Mouse (Mus musculus): ENCODE data around the gene Polr2j. TPM values are rescaled to one million over a fixed set of nuclear protein-coding genes. Genes with fewer than 3 reads are reported as not detected.

Polr2j gene
- 10 to 100 TPM; 79.3 to 86.2 TPM for total RNA-seq (2023)

DNA sequence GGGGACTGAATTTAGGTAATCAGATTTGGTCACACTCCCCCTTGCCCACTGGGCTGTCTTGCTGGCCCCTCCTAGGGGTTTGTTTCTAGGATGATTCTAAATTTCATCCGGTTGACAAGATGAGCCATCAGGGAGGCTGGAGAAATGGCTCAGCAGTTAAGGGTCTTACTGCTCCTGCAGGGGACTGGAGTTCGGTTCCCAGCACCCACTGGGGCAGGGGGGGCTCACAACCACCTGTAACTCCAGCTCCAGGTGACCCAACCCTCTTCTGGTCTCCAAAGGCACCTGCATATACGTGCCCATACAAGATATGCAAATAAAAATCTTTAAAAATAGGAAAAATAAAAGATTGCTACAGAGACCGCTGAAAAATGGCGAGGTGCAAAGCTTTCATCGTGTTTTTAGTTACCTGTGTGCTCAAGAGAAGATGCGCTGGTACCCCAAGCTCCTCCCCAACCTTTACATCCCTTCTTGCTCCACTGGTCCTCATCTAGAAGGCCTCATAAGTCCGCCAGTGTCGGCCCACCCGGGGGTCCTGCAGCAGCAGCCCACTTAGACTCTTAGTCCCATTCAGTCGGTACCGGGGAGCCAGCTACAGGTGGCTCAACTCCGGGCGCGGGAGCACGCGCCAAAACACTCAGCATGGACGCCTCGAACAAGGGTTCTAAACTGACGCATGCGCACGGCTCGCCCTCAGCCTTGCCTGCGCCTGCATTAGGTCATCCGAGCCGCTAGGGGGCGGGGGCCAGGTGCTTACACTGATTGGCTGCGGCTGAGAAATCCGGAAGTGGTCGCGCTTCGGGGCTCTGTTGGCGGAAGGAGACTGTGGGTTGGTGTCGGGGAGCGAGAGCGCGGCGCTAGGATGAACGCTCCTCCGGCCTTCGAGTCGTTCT, at the start of gene Polr2j:
Gene Polr2j, plus strand, starts transcription at position 741 of the 893 bp plus-strand sequence.

DNA sequence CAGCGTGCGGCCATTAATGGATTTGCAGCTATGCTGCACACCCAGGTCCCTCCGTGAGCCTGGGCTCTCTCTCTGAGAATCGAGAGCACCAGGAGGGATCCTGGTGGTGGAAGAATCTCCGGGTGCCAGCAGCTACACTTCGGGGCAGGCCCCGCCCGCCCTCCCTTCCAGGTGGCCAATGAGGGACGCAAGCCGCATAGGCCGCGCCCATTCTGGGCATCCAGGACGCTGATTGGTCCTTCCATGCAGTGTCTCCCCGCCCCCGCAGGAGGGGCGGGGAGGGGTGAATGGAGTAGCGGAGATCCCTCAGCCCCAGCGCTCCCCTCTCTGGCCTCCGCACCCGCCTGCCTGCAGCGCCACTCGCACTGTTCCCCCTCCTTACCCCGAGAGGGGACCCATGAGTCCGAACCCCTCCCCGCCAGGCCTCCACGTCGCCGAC, 32.7 kb upstream of the Polr2j start, which contains the start of gene Rasa4:
Gene Rasa4, plus strand, starts transcription at position 248 of the 439 bp plus-strand sequence.

DNA sequence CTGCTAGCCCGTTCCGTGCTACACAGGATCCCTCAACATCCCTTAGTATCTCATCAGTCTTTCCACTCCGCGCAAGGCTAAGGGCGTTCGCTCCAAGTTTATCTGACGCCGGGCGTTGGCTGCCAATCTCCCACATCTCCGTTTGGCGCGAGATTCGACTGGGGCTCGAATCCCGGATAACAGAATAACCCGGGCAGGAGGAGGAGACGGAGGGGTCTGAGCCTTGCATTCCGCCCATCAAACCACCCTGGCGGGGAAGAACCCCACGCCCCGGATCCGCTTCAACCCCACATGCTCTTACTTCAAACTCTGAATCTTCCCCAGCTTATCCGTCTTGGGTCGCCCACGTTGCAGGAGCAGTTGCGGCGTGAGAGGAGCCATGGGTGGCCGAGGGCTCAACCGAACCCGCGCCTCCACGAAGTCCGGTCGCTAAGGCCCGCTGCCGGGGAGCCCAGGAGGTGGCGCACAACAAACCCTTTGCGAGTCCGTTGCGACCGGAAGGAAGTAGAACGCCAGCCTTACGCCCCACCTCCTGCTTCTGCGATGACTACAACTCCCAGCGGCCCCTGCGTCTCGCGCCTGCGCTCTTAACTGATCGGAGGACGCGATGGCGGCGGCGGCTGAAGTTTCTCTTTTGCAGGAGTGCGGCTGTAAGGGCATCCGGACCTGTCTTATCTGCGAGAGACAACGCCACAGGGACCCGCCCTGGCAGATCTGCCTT, 19.3 kb downstream of the Polr2j start, which contains the start of the genes Lrwd1 and Alkbh4:
Gene Lrwd1, minus strand, starts transcription at position 504 of the 721 bp plus-strand sequence.
Gene Alkbh4, plus strand, starts transcription at position 576 of the 721 bp plus-strand sequence.

DNA sequence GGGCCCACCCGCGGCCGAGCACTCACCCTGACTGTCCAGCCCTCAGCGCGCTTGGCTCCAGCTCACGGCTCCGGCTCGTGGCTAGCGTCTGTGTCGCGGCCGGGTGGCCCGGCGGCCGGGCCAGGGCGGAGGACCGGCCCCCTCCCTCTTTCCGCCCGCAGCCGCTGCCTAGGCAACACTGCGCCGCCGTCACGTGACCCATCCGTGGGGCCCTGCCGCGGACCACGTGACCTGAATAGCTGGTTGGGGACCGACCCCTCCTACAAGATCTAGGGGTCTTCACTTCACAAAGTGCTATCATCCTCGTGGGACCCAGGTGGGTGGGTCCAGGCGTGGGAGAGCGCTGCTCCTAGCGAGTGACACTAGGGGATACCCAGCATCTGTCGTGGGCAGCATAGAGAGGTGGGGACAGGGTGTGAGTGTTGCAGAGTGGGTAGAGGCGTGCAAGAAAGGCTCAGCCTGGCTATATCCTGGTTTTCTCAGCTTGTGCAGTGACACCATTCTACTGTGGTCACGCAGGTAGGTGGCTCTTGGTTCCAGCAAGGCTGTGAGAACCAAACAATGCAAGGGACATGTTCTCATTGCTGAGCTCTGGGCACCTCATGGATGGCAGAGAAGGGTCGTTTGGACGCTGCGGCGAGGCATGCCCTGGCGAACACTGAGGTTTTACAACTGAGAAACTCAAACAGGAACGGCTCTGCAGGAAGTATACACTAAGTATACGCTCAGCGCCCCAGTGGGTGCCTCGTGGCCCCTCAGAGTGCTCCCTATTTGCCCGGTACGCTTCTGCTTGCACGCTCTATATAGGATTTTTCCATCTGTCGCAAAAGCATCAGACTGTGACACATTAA, 54.3 kb downstream of the Polr2j start, which contains the start of gene Orai2:
Gene Orai2, minus strand, starts transcription at position 202 of the 851 bp plus-strand sequence.

Other genes with a start within 250 kb of the Polr2j start
- gene Hspb1, start 228.7 kb upstream of the Polr2j start, total RNA-seq (2023) = 1 to 10 TPM in 1 of 2 experiments, not detected in 1; 1.7 TPM
- gene Ywhag, start 182.0 kb upstream of the Polr2j start, total RNA-seq (2023) = 100 to 1,000 TPM; 100 to 105 TPM
- 1 to 10 TPM in 1 of 2 experiments, under 1 TPM in 1; 0.80 to 2.8 TPM for gene Ssc4d, start 142.1 kb upstream of the Polr2j start, total RNA-seq (2023)
- gene Zp3, start 136.5 kb upstream of the Polr2j start, total RNA-seq (2023) = not detected
- 10 to 100 TPM; 35.6 to 36.0 TPM for gene Dtx2, start 121.8 kb upstream of the Polr2j start, total RNA-seq (2023)
- under 1 TPM; 0.50 to 0.64 TPM for gene Upk3b, start 78.1 kb upstream of the Polr2j start, total RNA-seq (2023)
- gene Upk3bl, start 62.1 kb upstream of the Polr2j start, total RNA-seq (2023) = not detected
- gene Rasa4, start 32.7 kb upstream of the Polr2j start, total RNA-seq (2023) = 10 to 100 TPM; 12.1 to 21.2 TPM
- gene Lrwd1, start 19.4 kb downstream of the Polr2j start, total RNA-seq (2023) = 10 to 100 TPM; 31.9 to 33.3 TPM
- gene Alkbh4, start 19.5 kb downstream of the Polr2j start, total RNA-seq (2023) = 10 to 100 TPM; 16.6 to 20.9 TPM
- gene Orai2, start 54.1 kb downstream of the Polr2j start, total RNA-seq (2023) = 10 to 100 TPM; 68.9 to 71.4 TPM
- 10 to 100 TPM; 28.0 to 31.5 TPM for gene Prkrip1, start 82.3 kb downstream of the Polr2j start, total RNA-seq (2023)
- 10 to 100 TPM; 15.1 to 16.2 TPM for gene Sh2b2, start 129.9 kb downstream of the Polr2j start, total RNA-seq (2023)